Mouse (Mus musculus) liver, adult 2 months (tissue): Measurements from ENCODE around the gene Mcu. TPM values are rescaled to one million over a fixed set of nuclear protein-coding genes. Genes with fewer than 3 reads are reported as not detected.

ENCODE experiments used
- DNase-seq: peaks from one replicate; pipeline ENCODE4 v3.0.0-alpha.2; 2011; ENCODE audit warnings: low read depth, low spot score; ENCODE audit errors: extremely low read depth
- H3K27ac ChIP-seq: fragments of 200-500 bp; replicated peaks from 2 replicates; pipeline ENCODE4 v1.5.1; 2012; ENCODE audit warnings: low read depth, mild to moderate bottlenecking, control low read depth, inconsistent platforms, low read length; ENCODE audit not compliant: insufficient read depth
- H3K27me3 ChIP-seq: fragments of 200-500 bp; 2 replicates; pipeline ENCODE4 v1.6.1; 2012; ENCODE audit warnings: mild to moderate bottlenecking, moderate library complexity, low read length, inconsistent platforms; ENCODE audit not compliant: control insufficient read depth, insufficient read depth
- H3K36me3 ChIP-seq: fragments of 200-500 bp; 2 replicates; pipeline ENCODE4 v1.6.1; 2012; ENCODE audit warnings: low read length, inconsistent platforms; ENCODE audit not compliant: control insufficient read depth, insufficient read depth
- H3K4me1 ChIP-seq: fragments of 200-500 bp; 2 replicates; pipeline ENCODE4 v1.6.1; 2011; ENCODE audit warnings: low read length; ENCODE audit not compliant: control insufficient read depth, insufficient read depth
- H3K4me3 ChIP-seq: fragments of 200-500 bp; 2 replicates; pipeline ENCODE4 v1.5.1; 2011; ENCODE audit warnings: low read depth, mild to moderate bottlenecking, control low read depth, low read length, moderate library complexity; ENCODE audit not compliant: insufficient read depth
- H3K79me2 ChIP-seq: fragments of 200-500 bp; 2 replicates; pipeline ENCODE4 v1.6.1; 2012; ENCODE audit warnings: inconsistent platforms, mild to moderate bottlenecking, low read length, moderate library complexity; ENCODE audit not compliant: control insufficient read depth, insufficient read depth
- H3K9ac ChIP-seq: fragments of 200-500 bp; 2 replicates; pipeline ENCODE4 v1.6.1; 2012; ENCODE audit warnings: low read depth, mild to moderate bottlenecking, control low read depth, inconsistent platforms, low read length
- CTCF ChIP-seq: fragments of 200-500 bp; IDR thresholded peaks from 2 replicates; pipeline ENCODE4 v1.5.1; 2011; ENCODE audit warnings: low read depth, low read length, control low read depth
- POLR2A ChIP-seq: fragments of 200-500 bp; IDR thresholded peaks from 2 replicates; pipeline ENCODE4 v1.6.1; 2011; ENCODE audit warnings: low read length, control low read depth; ENCODE audit not compliant: insufficient read depth; ENCODE audit errors: extremely low read depth
- WGBS: fragments of 180-500 bp; shearing (Covaris S2); methylation state at CpG from one replicate; pipeline ENCODE4 v1.1.7; 2018; 5-methylcytosine and 5-hydroxymethylcytosine counted together
- polyA plus RNA-seq: library from polyadenylated mRNA; depleted of rRNA; stranded (reverse); fragments of >200 nt; gene quantifications from 2 replicates; pipeline ENCODE4 v1.2.3, GENCODE M21; 2012
- total RNA-seq: library from RNA; depleted of rRNA; stranded (reverse); fragments of >200 nt; gene quantifications from 2 replicates; pipeline ENCODE4 v1.2.3, GENCODE M21; 2014

The Mcu gene
- total and polyA plus RNA-seq, 2 experiments, result 11.5 to 12.9 TPM

DNA sequence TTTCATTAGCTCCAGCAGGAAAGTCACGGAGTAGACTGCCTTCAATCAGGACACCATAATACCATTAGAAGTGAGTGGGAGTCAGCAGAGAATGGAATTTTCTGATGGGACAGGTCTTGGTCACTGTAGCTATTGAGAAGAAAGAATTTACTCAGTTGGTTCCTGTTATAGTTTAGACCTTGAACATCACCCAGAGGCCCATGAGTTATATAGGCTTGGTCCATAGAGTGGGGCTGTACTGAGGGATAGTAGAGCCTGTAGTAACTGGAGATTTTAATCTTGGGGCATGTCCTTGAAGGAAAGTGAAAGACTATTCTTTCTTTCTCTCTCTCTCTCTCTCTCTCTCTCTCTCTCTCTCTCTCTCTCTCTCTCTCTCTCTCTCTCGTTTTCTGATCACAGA lies 28.2 kb upstream of the Mcu start:
- no peak for DNase-seq
- Histone ChIP-seq H3K27ac (no peak overlapping the region), H3K27me3 (no peaks in the 10 kb centered on the region), H3K4me3 (no peak overlapping the region), H3K79me2 (no peaks in the 10 kb centered on the region), H3K36me3 (no peaks in the 10 kb centered on the region), H3K4me1 (no peaks in the 10 kb centered on the region), H3K9ac (no peak overlapping the region)
- no peak for TF ChIP-seq CTCF
- 69% methylated on average over 2 of the region's 2 CpGs for WGBS

DNA sequence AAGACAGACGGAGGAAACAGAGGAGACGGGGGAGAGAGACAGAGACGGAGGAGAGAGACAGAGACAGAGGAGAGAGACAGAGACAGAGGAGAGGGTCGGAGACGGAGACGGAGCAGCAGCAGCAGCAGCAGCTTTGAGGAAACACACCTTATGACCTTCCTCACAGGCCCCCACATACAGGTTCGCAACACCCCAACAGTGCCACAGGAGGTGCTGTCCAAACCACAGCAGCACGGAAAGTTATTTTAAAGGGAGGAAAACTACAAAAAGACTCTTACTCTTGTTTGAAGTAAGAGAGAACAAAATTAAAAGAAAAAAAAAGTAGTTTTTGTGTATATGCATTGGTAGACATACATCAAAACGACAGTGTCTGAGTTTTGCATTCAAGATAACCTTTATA lies 27.2 kb upstream of the Mcu start:
- no peak for TF ChIP-seq POLR2A
- no peak for TF ChIP-seq CTCF
- H3K36me3 ChIP-seq, result no peaks in the 10 kb centered on the region
- DNase-seq, result no peak
- no peak overlapping the region for H3K9ac ChIP-seq
- H3K4me3 ChIP-seq, result no peak overlapping the region
- H3K27ac ChIP-seq, result no peak overlapping the region
- WGBS, result 82% methylated on average over 9 of the region's 9 CpGs
- H3K4me1 ChIP-seq, result no peaks in the 10 kb centered on the region
- no peaks in the 10 kb centered on the region for H3K79me2 ChIP-seq
- no peaks in the 10 kb centered on the region for H3K27me3 ChIP-seq

DNA sequence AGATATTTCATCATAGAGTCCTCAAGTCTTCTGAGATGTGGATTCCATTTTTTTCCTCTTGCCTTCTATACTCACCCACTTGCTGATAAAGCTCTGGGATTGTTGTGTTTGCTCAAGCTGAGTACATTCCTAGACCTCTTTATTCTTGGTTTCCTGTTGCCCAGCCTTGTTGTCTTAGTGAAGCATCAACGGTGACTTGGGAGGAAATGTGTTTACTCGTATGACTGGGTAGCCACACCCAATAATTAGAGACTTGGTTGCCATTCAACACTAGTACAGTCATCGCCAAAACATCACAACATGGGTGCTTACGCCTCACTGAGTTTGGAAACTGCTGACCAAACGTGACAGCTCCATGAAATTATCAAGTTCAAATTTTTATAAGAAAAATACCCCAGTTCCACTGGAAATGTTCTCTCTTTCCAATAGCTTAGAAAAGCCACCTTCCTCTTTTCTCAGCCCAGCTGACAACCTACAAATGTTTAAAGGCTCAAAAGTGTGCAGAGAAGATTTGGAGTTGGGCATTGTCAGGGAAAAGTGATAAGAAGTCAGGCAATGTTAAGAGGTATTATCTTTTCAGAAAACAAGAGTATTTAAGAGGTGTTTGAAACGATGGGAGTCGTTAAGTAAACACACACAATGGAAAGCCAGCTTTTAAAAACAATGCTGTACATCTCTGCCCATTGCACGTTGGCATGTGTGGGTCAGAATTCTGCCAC lies 26.3 kb upstream of the Mcu start:
- 51% methylated on average over 8 of the region's 8 CpGs for WGBS
- Histone ChIP-seq H3K27me3 (no peaks in the 10 kb centered on the region), H3K27ac (no peak overlapping the region), H3K4me3 (no peak overlapping the region), H3K79me2 (no peaks in the 10 kb centered on the region), H3K4me1 (no peaks in the 10 kb centered on the region), H3K9ac (no peak overlapping the region), H3K36me3 (no peaks in the 10 kb centered on the region)
- no peak for TF ChIP-seq CTCF
- TF ChIP-seq POLR2A, result no peak
- DNase-seq, result no peak

GRCm38 (mm10) chr10:59638576-59638975 lies 22.1 kb upstream of the Mcu start:
- H3K27ac ChIP-seq, result no peak overlapping the region
- H3K27me3 ChIP-seq, result no peaks in the 10 kb centered on the region
- H3K9ac ChIP-seq, result no peak overlapping the region
- TF ChIP-seq CTCF (no peak), POLR2A (no peak)
- H3K79me2 ChIP-seq, result no peaks in the 10 kb centered on the region
- no peak for DNase-seq
- H3K36me3 ChIP-seq, result no peaks in the 10 kb centered on the region
- H3K4me3 ChIP-seq, result no peak overlapping the region
- 89% methylated on average over 6 of the region's 6 CpGs for WGBS
- no peaks in the 10 kb centered on the region for H3K4me1 ChIP-seq

DNA sequence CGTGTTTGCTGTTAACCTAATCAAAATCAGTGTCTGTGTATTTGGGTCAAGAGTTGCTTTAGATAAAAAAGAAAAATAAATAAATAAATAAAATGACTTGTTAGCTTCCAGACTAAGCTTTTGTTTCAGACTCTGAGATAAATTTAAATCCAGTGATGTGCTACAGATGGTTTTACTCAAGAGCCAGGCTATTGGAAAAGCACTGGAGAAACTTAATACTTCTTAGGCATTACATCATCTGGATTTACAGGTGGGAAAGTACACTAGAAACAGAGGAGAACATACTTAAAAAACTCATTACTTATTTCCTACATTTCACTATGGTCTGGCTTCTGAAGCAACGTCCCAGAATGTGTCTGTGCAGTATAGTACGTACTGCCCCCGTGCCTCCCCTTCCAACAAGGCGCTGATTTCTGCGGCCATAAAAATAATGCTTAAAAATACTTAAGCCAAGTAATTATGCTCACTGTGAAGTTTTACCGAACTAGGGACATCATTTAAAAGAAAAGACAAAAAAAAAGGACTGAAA lies 21.2 kb upstream of the Mcu start:
- Histone ChIP-seq H3K79me2 (no peaks in the 10 kb centered on the region), H3K27me3 (no peaks in the 10 kb centered on the region), H3K36me3 (no peaks in the 10 kb centered on the region), H3K4me3 (no peak overlapping the region), H3K9ac (no peak overlapping the region), H3K4me1 (no peaks in the 10 kb centered on the region), H3K27ac (no peak overlapping the region)
- TF ChIP-seq POLR2A (no peak), CTCF (no peak)
- no peak for DNase-seq
- WGBS, result 83% methylated on average over 7 of the region's 7 CpGs
